Mouse (Mus musculus) liver, postnatal 0 days (tissue): Measurements from ENCODE around the gene Slit3. TPM values are rescaled to one million over a fixed set of nuclear protein-coding genes. Genes with fewer than 3 reads are reported as not detected.

Experiments used
- ATAC-seq: fragments of 200-750 bp; cut with Nextera tagmentation; 2 replicates; pipeline ENCODE4 v1.8.0; 2017; ENCODE audit warnings: mild to moderate bottlenecking, moderate library complexity
- DNase-seq: peaks from one replicate; pipeline ENCODE4 v3.0.0-alpha.2; 2016
- H3K27ac ChIP-seq: fragments of 300-500 bp; sonication (generic); 2 replicates; pipeline ENCODE4 v1.5.1; 2014; ENCODE audit warnings: antibody characterized with exemption, moderate library complexity, mild to moderate bottlenecking, low read depth
- H3K27me3 ChIP-seq: fragments of 300-500 bp; sonication (generic); 2 replicates; pipeline ENCODE4 v1.6.1; 2014; ENCODE audit warnings: low read length, control low read depth, mixed read lengths; ENCODE audit not compliant: insufficient read depth
- H3K36me3 ChIP-seq: fragments of 300-500 bp; sonication (generic); replicated peaks from 2 replicates; pipeline ENCODE4 v1.6.1; 2014; ENCODE audit warnings: mild to moderate bottlenecking, control low read depth, low read length, moderate library complexity, mixed read lengths; ENCODE audit not compliant: insufficient read depth
- H3K4me1 ChIP-seq: fragments of 300-500 bp; sonication (generic); 2 replicates; pipeline ENCODE4 v1.6.1; 2014; ENCODE audit warnings: antibody characterized with exemption, mild to moderate bottlenecking, control low read depth; ENCODE audit not compliant: insufficient read depth
- H3K4me2 ChIP-seq: fragments of 300-500 bp; sonication (generic); 2 replicates; pipeline ENCODE4 v1.6.1; 2014; ENCODE audit warnings: low read depth, mild to moderate bottlenecking, low read length, moderate library complexity, mixed read lengths
- H3K4me3 ChIP-seq: fragments of 300-500 bp; sonication (generic); 2 replicates; pipeline ENCODE4 v1.5.1; 2014; ENCODE audit warnings: low read depth, low read length
- H3K9ac ChIP-seq: fragments of 300-500 bp; sonication (generic); replicated peaks from 2 replicates; pipeline ENCODE4 v1.6.1; 2014; ENCODE audit warnings: mild to moderate bottlenecking, moderate library complexity
- H3K9me3 ChIP-seq: fragments of 300-500 bp; sonication (generic); 2 replicates; pipeline ENCODE4 v1.6.1; 2016; ENCODE audit warnings: mild to moderate bottlenecking, control low read depth, low read length, mixed read lengths
- CTCF ChIP-seq: sonication (generic); IDR thresholded peaks from 2 replicates; pipeline ENCODE4 v1.5.1; 2016; ENCODE audit warnings: antibody characterized with exemption, low read depth
- EP300 ChIP-seq: IDR thresholded peaks from 2 replicates; pipeline ENCODE4 v1.6.1; 2016; ENCODE audit warnings: antibody characterized with exemption, low read depth, mild to moderate bottlenecking
- WGBS: fragments of 180-500 bp; shearing (Covaris S2); extraction: QIAGEN DNeasy Blood & Tissue Kit; methylation state at CpG from one replicate; pipeline ENCODE4 v1.1.7; 2014; ENCODE audit not compliant: insufficient replicate concordance; 5-methylcytosine and 5-hydroxymethylcytosine counted together
- polyA plus RNA-seq: library from polyadenylated mRNA; unstranded; fragments of >200 nt; fragmentation: Nextera tagmentation; extraction: Ambion mirVana; gene quantifications from 2 replicates; pipeline ENCODE4 v1.2.1, GENCODE M21; 2015

Slit3 gene
- polyA plus RNA-seq, 1 experiment from 2014 or later, result 0.20 TPM

DNA sequence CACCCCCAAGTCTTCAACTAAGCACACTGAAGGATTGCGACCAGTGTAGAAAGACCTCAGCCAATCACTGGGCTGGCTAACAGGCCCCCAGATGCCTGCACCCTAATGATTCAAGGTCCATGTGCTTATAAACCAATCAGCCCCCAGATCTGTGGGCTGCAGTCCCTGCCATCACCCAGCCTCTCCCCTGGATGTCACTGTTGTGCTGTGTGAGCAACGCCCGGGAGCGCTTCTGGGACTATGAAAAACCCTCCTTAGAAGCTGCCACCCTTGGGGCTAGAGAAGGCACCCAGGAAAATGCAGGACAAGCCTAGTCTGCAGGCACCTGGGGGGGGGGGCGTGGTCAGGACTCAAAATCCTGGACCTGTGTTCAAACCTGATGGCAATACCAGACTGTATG lies 331.4 kb downstream of the Slit3 start:
- no peaks in the 10 kb centered on the region for H3K27me3 ChIP-seq
- no peak overlapping the region for H3K4me2 ChIP-seq
- TF ChIP-seq CTCF (peak; percentile 50; the same call in 1 of the 2 replicates), EP300 (no peak)
- ATAC-seq, result no peak
- no peaks in the 10 kb centered on the region for H3K9me3 ChIP-seq
- no peak overlapping the region for H3K4me3 ChIP-seq
- no peaks in the 10 kb centered on the region for H3K4me1 ChIP-seq
- no peak overlapping the region for H3K27ac ChIP-seq
- no peak overlapping the region for H3K9ac ChIP-seq
- 56% methylated on average over 5 of the region's 5 CpGs for WGBS
- H3K36me3 ChIP-seq, result no peaks in the 10 kb centered on the region
- peak; percentile 20 for DNase-seq

DNA sequence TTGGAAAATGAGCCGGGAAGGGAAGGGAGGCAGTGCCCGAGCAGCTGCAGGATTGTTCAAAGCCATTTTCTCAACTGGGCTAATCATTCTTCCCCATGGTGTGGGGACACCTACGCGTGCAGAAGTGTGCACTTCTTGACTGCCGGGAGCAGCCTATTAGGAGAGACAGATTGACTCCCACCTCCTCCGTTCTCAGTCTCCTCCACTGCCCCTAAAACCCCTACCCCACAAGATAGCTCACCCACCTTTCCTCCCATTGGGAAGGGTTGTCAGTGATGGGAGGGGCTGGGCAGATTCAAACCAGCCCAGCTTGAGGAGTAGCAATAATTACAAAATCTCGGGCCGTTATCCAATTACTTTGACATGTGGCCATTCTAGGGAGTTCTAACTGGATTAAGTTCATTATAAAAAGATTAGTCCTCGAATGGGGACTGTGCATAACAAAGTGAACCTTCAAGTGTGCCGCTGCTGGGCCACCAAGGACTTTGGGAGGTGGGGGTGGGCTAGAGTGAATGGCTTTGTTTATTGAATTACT lies 333.2 kb downstream of the Slit3 start:
- 52% methylated on average over 10 of the region's 10 CpGs for WGBS
- H3K4me1 ChIP-seq, result no peaks in the 10 kb centered on the region

DNA sequence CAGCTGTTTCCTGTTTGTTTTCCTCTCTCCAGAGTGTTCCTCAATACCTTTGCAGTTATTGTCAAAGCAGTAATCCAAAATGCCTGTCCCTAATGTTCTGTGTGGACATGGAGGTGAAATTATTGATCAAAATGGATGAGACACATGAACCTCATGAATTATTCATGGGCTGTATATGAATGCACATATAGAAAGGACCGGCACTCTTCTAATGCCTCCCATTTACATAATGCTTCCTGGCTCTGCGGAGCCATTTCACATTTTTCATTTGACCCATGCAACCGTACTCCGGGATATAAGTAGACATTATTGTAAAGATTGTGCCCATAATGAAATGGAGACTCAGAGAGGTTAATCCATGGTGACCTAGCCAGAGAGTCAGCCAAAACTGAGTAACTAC lies 333.8 kb downstream of the Slit3 start:
- DNase-seq, result no peak
- Histone ChIP-seq H3K27me3 (no peaks in the 10 kb centered on the region), H3K9ac (no peak overlapping the region), H3K4me3 (no peak overlapping the region), H3K27ac (no peak overlapping the region), H3K9me3 (no peaks in the 10 kb centered on the region), H3K4me2 (no peak overlapping the region), H3K36me3 (no peaks in the 10 kb centered on the region), H3K4me1 (no peaks in the 10 kb centered on the region)
- WGBS, result 75% methylated on average over 4 of the region's 4 CpGs
- TF ChIP-seq EP300 (no peak), CTCF (no peak)
- no peak for ATAC-seq

More for the DNA sequence above, 333.2 kb downstream of the Slit3 start:
- no peaks in the 10 kb centered on the region for H3K27me3 ChIP-seq
- no peak overlapping the region for H3K27ac ChIP-seq
- ATAC-seq, result no peak
- H3K4me2 ChIP-seq, result no peak overlapping the region
- TF ChIP-seq CTCF, result no peak
- TF ChIP-seq EP300, result no peak
- no peaks in the 10 kb centered on the region for H3K36me3 ChIP-seq
- H3K9me3 ChIP-seq, result no peaks in the 10 kb centered on the region
- H3K9ac ChIP-seq, result no peak overlapping the region
- no peak overlapping the region for H3K4me3 ChIP-seq
- DNase-seq, result no peak

DNA sequence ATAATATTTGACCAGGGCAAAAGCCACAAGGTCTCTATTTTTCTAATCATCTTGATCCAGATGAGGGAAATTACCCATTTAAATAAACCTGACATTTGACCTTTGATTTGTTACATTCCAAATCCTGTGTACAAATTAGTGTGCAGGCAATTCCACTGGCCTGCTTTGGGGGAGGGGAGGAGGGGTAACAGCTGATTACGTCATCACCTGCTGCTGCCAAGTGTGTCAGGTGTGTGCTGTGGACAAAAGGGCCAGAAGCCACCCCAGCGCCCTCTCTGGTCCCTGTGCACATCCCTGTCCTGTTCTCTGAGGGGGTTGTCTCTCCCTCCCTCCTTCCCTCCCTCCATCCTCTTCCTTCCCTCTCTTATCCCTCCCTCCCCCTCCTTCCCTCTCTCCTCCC lies 337.0 kb downstream of the Slit3 start:
- Histone ChIP-seq H3K4me2 (no peak overlapping the region), H3K36me3 (no peaks in the 10 kb centered on the region), H3K4me3 (no peak overlapping the region), H3K9ac (no peak overlapping the region), H3K27ac (no peak overlapping the region), H3K9me3 (no peaks in the 10 kb centered on the region), H3K4me1 (no peaks in the 10 kb centered on the region), H3K27me3 (no peaks in the 10 kb centered on the region)
- peak; percentile 60; the same call in 1 of the 2 replicates for ATAC-seq
- WGBS, result 53% methylated on average over 2 of the region's 2 CpGs
- DNase-seq, result peak; percentile 40
- TF ChIP-seq EP300 (no peak), CTCF (no peak)

DNA sequence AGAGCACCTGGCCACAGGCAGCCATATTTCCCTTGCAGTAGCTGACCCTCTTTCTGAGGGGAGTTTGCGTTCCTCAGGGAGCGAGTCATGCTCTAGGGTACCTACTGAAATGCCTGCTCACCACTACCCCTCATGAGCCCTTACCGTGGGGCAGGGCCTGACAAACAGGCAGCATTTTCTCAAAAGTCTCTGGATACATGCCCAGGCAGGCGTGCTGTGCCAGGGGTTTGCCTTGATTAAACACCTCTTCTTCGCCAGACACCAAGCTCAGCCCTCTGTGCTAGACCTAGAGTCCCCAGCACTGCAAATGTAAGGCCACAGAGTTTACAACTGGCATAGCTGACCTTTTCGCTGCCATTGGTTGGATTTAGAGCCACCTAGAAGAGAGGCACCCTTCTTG lies 345.7 kb downstream of the Slit3 start:
- WGBS, result 74% methylated on average over 6 of the region's 6 CpGs
- no peak for TF ChIP-seq CTCF
- TF ChIP-seq EP300, result no peak
- DNase-seq, result no peak
- no peaks in the 10 kb centered on the region for H3K27me3 ChIP-seq
- peaks cover 5% of the 10 kb centered on the region; the same call in 1 of the 2 replicates for H3K4me1 ChIP-seq
- H3K9me3 ChIP-seq, result no peaks in the 10 kb centered on the region
- no peak overlapping the region for H3K9ac ChIP-seq
- no peak for ATAC-seq
- H3K4me2 ChIP-seq, result no peak overlapping the region
- H3K36me3 ChIP-seq, result no peaks in the 10 kb centered on the region
- no peak overlapping the region for H3K4me3 ChIP-seq
- H3K27ac ChIP-seq, result no peak overlapping the region

DNA sequence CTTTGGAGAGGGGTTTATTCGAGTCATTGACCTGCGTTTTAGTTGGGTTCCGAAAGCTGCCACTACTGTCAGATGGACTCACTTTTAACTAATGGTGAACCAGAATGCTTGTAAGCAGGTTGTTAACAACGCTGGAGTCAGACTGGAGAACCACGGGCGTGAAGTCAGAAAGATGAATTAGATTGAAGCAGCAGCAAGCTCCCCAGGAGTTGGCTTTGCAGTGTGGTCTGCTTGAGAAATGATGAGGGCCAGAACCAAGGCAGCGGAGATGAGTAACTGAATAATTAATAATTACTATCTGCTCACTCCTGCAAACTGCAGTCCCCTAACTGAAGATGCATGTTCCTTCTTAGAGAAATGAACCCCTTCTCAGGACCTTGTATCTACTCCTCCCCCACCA lies 347.8 kb downstream of the Slit3 start:
- H3K9me3 ChIP-seq, result no peaks in the 10 kb centered on the region
- no peak overlapping the region for H3K4me2 ChIP-seq
- no peak for DNase-seq
- 76% methylated on average over 7 of the region's 7 CpGs for WGBS
- peaks cover 5% of the 10 kb centered on the region; the same call in 1 of the 2 replicates for H3K4me1 ChIP-seq
- H3K4me3 ChIP-seq, result no peak overlapping the region
- no peaks in the 10 kb centered on the region for H3K27me3 ChIP-seq
- ATAC-seq, result no peak
- no peak overlapping the region for H3K27ac ChIP-seq
- TF ChIP-seq EP300 (no peak), CTCF (no peak)
- no peak overlapping the region for H3K9ac ChIP-seq
- H3K36me3 ChIP-seq, result no peaks in the 10 kb centered on the region

DNA sequence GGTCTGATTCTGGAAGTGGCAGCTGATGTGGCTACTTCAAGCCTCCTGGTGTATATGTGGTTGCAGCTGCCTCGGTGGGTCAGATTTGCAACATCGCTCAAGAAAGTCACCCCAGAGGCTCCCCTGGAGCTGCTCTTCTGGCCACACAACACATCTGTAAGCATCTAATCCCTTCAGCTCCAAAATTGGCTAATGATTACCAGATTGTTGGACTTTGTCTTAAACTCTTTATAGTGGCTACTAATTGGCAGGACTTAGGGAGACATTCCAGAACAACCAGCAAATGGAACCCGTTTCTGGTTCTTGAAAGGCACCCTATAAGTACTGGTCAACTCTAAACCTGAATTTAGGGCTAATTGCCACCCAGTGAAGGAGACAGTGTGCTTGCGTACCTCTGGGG lies 348.9 kb downstream of the Slit3 start:
- DNase-seq (no peak), ATAC-seq (peak; percentile 68; the same call in 1 of the 2 replicates)
- Histone ChIP-seq H3K27me3 (no peaks in the 10 kb centered on the region), H3K27ac (no peak overlapping the region), H3K36me3 (no peaks in the 10 kb centered on the region), H3K4me1 (peaks cover 5% of the 10 kb centered on the region; the same call in 1 of the 2 replicates), H3K9ac (no peak overlapping the region), H3K4me2 (peak overlapping the region; percentile 32; the same call in 1 of the 2 replicates), H3K9me3 (no peaks in the 10 kb centered on the region), H3K4me3 (no peak overlapping the region)
- TF ChIP-seq EP300 (no peak), CTCF (no peak)
- WGBS, result 62% methylated on average over 4 of the region's 4 CpGs
